Mouse (Mus musculus) ES-E14 (cell line): ENCODE results near the gene Rab10. TPM values are rescaled to one million over a fixed set of nuclear protein-coding genes. Genes with fewer than 3 reads are reported as not detected.

Experiments used
- DNase-seq: peaks from one replicate; pipeline ENCODE4 v3.0.0-alpha.2; 2013; ENCODE audit warnings: low read depth, low spot score
- H3K27ac ChIP-seq: 2 replicates; pipeline ENCODE4 v1.5.1; 2012; ENCODE audit warnings: low read depth, mild to moderate bottlenecking, low read length, moderate library complexity, mixed read lengths; ENCODE audit not compliant: poor library complexity, insufficient read depth, severe bottlenecking
- H3K36me3 ChIP-seq: 2 replicates; pipeline ENCODE4 v1.6.1; 2012; ENCODE audit warnings: mild to moderate bottlenecking, low read length, moderate library complexity, mixed read lengths; ENCODE audit not compliant: control insufficient read depth, poor library complexity, insufficient read depth, severe bottlenecking
- H3K4me1 ChIP-seq, 2 experiments: fragments of 150-350 bp in 1 of 2; sonication (generic) in 1 of 2; 2 replicates each; pipeline ENCODE4 v1.6.1; 2012; ENCODE audit warnings: low read length in 2 of 2, mild to moderate bottlenecking in 1 of 2, mixed read lengths in 1 of 2; ENCODE audit not compliant: control insufficient read depth in 2 of 2, insufficient read depth in 2 of 2, poor library complexity in 1 of 2
- H3K4me3 ChIP-seq, 2 experiments: fragments of 150-350 bp in 1 of 2; sonication (generic) in 1 of 2; 2 replicates each; pipeline ENCODE4 v1.5.1; 2012; ENCODE audit warnings: low read length in 2 of 2, low read depth in 1 of 2, mild to moderate bottlenecking in 1 of 2, mixed read lengths in 1 of 2; ENCODE audit not compliant: insufficient read depth in 1 of 2, poor library complexity in 1 of 2, severe bottlenecking in 1 of 2
- H3K9ac ChIP-seq: 2 replicates; pipeline ENCODE4 v1.6.1; 2012; ENCODE audit warnings: low read depth, mild to moderate bottlenecking, low read length, mixed read lengths; ENCODE audit not compliant: poor library complexity, insufficient read depth, severe bottlenecking
- H3K9me3 ChIP-seq: fragments of 150-350 bp; sonication (generic); 2 replicates; pipeline ENCODE4 v1.6.1; 2012; ENCODE audit warnings: low read depth, mild to moderate bottlenecking, low read length; ENCODE audit not compliant: control insufficient read depth, insufficient read depth
- CHD2 ChIP-seq: IDR thresholded peaks from 2 replicates; pipeline ENCODE4 v1.6.1; 2014; ENCODE audit warnings: mild to moderate bottlenecking, low read depth, low read length, inconsistent platforms
- HCFC1 ChIP-seq: IDR thresholded peaks from 2 replicates; pipeline ENCODE4 v1.6.1; 2012; ENCODE audit warnings: low read length, inconsistent platforms, borderline replicate concordance; ENCODE audit not compliant: insufficient read depth
- MAFK ChIP-seq: IDR thresholded peaks from 2 replicates; pipeline ENCODE4 v1.6.1; 2014; ENCODE audit warnings: mild to moderate bottlenecking, low read depth, low read length, inconsistent platforms; ENCODE audit not compliant: insufficient read depth
- ZC3H11A ChIP-seq: IDR thresholded peaks from 2 replicates; pipeline ENCODE4 v1.6.1; 2012; ENCODE audit warnings: low read depth, mild to moderate bottlenecking, inconsistent platforms, low read length, borderline replicate concordance
- ZNF384 ChIP-seq: IDR thresholded peaks from 2 replicates; pipeline ENCODE4 v1.6.1; 2012; ENCODE audit warnings: low read depth, low read length, inconsistent platforms
- in situ Hi-C, 2 experiments: fragments of 600-800 bp; cut with MboI; formaldehyde crosslinking; loops; one replicate each; pipeline ENCODE4 v1.15.1; 2025; ENCODE audit warnings: low sequenced_read_pairs in 2 of 2, inconsistent platforms in 1 of 2; ENCODE audit not compliant: unreplicated experiment in 2 of 2
- total RNA-seq: library from RNA; depleted of rRNA; stranded (reverse); fragments of 300-350 nt; gene quantifications from 2 replicates; pipeline ENCODE4 v1.2.3, GENCODE M21; 2012

Rab10 gene
- total RNA-seq, 1 experiment, result 73.5 TPM

DNA sequence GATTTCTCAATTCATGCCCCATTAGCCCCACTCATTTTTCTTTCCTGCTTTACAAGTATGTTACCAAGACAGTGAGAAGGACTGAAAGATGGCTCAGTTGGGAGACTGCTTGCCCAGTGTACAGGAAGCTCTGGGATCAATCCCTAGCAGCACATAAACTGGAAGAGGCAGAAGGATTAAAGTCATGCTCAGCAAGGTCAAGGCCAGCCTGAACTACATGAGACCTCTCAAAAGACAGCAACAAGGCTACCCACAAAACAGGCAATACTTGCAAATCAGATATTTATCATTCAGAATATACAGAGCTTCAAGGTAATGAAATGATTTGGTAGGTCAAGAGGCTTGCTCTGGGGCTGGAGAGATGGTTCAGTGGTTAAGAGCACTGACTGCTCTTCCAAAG, 53.8 kb downstream of the Rab10 start:
- no peak overlapping the region for H3K4me3 ChIP-seq
- in situ Hi-C loops, result no loop called here
- H3K27ac ChIP-seq, result no peak overlapping the region
- TF ChIP-seq CHD2, result no peak
- no peak for TF ChIP-seq MAFK
- TF ChIP-seq ZNF384, result no peak
- no peak for TF ChIP-seq HCFC1
- H3K36me3 ChIP-seq, result peaks cover 7% of the 10 kb centered on the region
- no peak overlapping the region for H3K9ac ChIP-seq
- DNase-seq, result no peak
- no peaks in the 10 kb centered on the region for H3K9me3 ChIP-seq
- no peaks in the 10 kb centered on the region for H3K4me1 ChIP-seq

- Histone ChIP-seq H3K4me1 (no peaks in the 10 kb centered on the region), H3K36me3 (peaks cover 7% of the 10 kb centered on the region), H3K27ac (no peak overlapping the region), H3K9ac (no peak overlapping the region), H3K9me3 (no peaks in the 10 kb centered on the region), H3K4me3 (no peak overlapping the region)
- DNase-seq, result no peak
- no peak for TF ChIP-seq ZNF384
- no peak for TF ChIP-seq MAFK
- no peak for TF ChIP-seq ZC3H11A
- no peak for TF ChIP-seq HCFC1
- no peak for TF ChIP-seq CHD2
- in situ Hi-C loops, result no loop called here
These were observed 54.3 kb downstream of the Rab10 start for GRCm38 (mm10) chr12:3255435-3255834.

DNA sequence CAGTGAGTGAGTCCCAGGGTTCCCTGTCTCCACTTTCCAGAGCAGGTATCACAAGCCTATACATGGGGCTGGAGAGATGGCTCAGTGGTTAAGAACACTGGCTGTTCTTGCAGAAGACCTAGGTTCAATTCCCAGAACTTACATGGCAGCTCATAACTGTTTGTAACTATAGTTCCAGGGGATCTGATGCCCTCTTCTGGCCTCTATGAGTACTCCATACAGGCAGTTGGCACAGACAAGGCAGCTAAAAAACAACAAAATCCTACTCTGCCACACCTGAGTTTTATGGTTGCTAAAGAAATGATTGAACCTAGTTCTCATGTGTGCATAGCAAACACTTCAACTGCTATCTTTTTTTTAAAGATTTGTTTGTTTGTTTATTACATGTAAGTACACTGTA, 56.2 kb downstream of the Rab10 start:
- no peak for DNase-seq
- H3K36me3 ChIP-seq, result peaks cover 11% of the 10 kb centered on the region
- H3K4me3 ChIP-seq, result no peak overlapping the region
- in situ Hi-C loops, result no loop called here
- no peak overlapping the region for H3K9ac ChIP-seq
- H3K27ac ChIP-seq, result no peak overlapping the region
- no peaks in the 10 kb centered on the region for H3K4me1 ChIP-seq
- TF ChIP-seq HCFC1 (no peak), ZNF384 (no peak), ZC3H11A (no peak), CHD2 (no peak), MAFK (no peak)
- H3K9me3 ChIP-seq, result no peaks in the 10 kb centered on the region

DNA sequence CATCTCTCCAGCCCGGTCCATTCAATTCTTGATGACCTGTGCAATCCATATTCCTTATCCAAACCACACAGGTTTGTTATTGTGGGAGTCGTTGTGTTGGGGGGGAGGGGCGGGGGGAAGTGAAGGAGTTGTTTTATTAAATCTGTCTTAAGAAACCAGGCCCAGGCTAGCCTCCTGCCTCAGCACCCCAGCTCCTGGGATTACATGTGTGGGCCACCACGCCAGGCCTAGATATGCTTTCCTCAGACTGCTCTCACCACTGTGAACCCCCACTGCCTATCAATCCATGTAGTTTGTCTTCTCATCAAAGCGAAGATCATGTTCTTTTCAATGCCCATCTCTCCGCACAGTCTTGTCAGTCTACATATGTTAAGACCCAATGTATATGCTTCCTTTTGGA, 63.7 kb downstream of the Rab10 start:
- H3K9ac ChIP-seq, result no peak overlapping the region
- H3K9me3 ChIP-seq, result no peaks in the 10 kb centered on the region
- no peaks in the 10 kb centered on the region for H3K4me1 ChIP-seq
- DNase-seq, result no peak
- H3K27ac ChIP-seq, result no peak overlapping the region
- H3K36me3 ChIP-seq, result peaks cover 4% of the 10 kb centered on the region
- no peak for TF ChIP-seq MAFK
- no peak for TF ChIP-seq ZNF384
- TF ChIP-seq ZC3H11A, result no peak
- H3K4me3 ChIP-seq, result no peak overlapping the region
- in situ Hi-C loops, result no loop called here

DNA sequence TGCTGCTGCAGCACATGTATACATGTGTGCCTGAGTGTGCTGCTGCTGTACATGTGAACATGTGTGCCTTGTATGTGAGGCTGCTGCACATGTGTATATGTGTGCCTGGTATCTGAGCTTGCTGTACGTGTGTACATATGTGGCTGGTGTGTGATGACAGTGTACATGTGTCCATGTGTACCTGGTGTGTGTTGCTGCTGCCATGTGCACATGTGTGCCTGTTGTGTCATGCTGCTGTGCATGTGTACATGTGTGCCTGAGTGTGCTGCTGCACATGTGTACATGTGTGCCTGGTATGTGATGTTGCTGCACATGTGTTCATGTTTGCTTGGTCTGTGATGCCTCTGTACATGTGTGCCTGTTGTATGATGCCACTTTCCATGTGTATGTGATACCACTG, 70.2 kb downstream of the Rab10 start:
- Histone ChIP-seq H3K4me1 (peaks cover 0 to 2% of the 10 kb centered on the region in 2 experiments; a peak in 1 of 4 replicates), H3K9me3 (no peaks in the 10 kb centered on the region), H3K27ac (no peak overlapping the region), H3K4me3 (no peak overlapping the region), H3K9ac (no peak overlapping the region), H3K36me3 (peaks cover 45% of the 10 kb centered on the region)
- no peak for DNase-seq
- TF ChIP-seq MAFK, result no peak
- TF ChIP-seq ZC3H11A, result no peak
- no peak for TF ChIP-seq ZNF384
- TF ChIP-seq HCFC1, result no peak
- TF ChIP-seq CHD2, result no peak
- in situ Hi-C loops, result no loop called here
